Mouse (Mus musculus) gastrocnemius, adult 18-20 months (tissue): Measurements from ENCODE around the gene Cyp2t4. TPM values are rescaled to one million over a fixed set of nuclear protein-coding genes. Genes with fewer than 3 reads are reported as not detected.

Experiments
- DNase-seq: peaks from one replicate; pipeline ENCODE4 v3.0.0; 2021; ENCODE audit warnings: low spot score
- long read RNA-seq, 2 experiments: library from polyadenylated mRNA; stranded (forward); transcript quantifications; one replicate each; pipeline ENCODE4 v2.0.0; 2021
- total RNA-seq, 2 experiments: library from RNA; stranded (reverse); gene quantifications; 2 replicates each; pipeline ENCODE4 v1.2.3; 2021

The Cyp2t4 gene
- total RNA-seq: not detected
- long read RNA-seq, experiment 1: 0 reads
- long read RNA-seq, experiment 2: 0 reads

- peak; percentile 55 for DNase-seq
These were observed at the start of gene Cyp2t4 for GRCm38 (mm10) chr7:27153205-27153764. Gene Cyp2t4, plus strand, starts transcription at chr7:27153714.

DNA sequence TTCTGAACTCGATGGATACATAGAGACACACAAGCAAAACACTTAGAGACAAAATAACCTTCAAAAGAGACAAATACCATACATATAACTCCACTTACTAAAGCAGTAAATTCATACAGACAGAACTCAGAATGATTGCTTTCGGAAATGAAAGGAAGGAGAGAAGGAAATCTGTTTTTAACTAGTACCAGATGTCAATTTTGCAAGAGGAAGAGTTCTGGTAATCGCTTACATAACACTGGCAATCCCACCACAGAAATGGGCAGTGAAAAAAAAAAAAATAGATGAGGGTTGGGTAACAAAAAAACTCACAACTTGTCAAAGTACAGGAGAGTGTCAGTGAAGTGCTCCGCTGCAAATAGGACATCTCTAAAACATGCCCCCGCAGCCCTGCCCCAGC lies 48.6 kb upstream of the Cyp2t4 start:
- no peak for DNase-seq

DNA sequence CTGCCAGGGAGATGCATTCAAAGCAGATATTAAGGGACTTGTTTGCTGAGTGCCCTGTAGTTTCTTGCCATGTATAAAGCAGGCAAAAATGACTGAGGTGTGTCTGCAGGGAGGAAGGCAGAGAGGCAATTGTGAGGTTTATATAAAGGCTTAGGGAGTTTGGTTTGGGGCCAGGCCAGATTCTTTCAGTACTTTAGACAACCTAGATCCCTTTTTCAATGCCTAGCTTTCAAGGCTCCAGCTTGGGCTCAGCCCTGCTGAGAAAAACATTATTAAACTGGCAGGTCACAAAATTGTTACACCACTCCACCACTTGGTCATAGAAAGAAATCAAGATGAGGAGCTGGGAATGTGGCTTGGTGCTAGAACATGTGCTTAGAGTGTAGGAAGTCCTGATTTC lies 43.2 kb upstream of the Cyp2t4 start:
- no peak for DNase-seq

DNA sequence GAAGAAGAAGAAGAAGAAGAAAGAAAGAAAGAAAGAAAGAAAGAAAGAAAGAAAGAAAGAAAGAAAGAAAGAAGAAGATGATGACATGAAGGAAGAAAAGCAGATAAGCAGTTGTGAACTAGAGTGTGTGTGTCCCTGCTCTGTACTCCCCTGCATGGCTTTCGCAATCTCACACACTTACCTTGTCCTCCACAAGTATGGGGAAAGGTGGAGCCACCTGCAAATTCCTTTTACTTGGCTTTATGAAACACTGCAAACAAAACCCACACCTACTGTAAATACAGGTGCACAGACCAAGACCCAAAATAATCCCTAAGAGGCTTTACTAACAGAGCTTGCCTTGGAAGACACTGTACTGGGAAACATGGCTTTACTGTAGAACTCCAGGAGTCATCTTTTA lies 42.5 kb upstream of the Cyp2t4 start:
- no peak for DNase-seq

DNA sequence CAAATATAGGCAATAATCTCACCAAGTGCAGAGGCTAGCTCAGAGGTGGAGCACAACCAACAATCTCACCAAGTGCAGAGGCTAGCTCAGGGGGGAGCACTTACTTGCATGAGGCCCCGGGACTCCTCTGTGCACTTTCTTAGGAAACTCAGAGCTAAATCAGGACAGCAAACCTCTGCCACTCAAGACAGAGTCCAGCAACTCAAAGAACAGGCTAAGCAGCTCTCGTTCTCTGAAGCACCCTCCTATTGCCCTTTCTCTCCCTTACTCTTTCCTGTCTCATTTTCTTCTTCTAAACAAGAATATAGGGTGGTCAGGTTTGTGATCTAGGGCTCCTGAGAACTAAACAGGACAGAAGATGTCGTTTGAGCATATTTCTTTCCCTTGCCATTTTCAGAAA lies 41.5 kb upstream of the Cyp2t4 start:
- no peak for DNase-seq

DNA sequence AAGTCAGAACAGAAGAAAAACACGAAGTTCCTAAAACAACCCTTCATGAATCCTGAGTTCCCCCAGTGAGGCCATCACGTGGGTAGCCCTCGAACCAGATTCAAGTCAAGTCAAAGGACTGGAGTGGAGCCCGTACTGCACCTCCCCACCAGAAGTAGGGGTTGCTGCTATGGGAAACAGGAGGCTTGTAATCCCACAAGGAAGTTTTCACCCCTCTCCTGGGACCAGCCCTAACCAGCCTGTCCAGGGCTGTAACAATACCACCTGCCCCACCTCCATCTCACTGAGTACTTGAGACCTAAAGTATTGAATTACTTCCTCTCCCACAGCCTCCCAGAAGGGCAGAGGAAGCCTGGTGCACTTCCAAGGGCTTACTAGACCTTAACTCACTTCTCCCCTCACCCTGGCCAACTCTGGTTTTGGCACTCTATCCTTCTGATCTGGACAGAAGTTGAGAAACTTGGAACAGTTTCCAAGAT lies 35.4 kb upstream of the Cyp2t4 start:
- peak; percentile 71 for DNase-seq

DNA sequence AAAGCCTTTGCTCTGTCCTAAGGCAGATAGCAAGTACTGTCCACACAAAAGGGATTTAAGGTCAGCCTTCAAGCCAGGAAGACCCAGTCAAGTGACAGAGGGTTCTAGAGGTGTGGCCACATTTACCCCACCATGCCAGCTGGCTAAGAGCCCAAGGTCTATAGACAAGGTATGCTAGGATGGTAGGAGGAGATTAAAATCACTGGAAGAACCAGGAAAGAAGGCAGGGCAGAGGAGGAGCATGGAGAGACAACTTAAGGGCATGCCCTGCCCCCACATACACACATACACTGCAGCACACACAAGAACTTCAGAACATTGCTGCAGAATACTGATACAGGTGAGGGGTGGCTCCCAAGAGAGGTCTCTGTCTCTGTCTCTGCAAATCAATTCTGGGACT lies 33.8 kb upstream of the Cyp2t4 start, which contains the start of gene Cyp2f2:
Gene Cyp2f2 (plus strand): TSS at position 234 of the 400 bp plus-strand sequence.
- no peak for DNase-seq

DNA sequence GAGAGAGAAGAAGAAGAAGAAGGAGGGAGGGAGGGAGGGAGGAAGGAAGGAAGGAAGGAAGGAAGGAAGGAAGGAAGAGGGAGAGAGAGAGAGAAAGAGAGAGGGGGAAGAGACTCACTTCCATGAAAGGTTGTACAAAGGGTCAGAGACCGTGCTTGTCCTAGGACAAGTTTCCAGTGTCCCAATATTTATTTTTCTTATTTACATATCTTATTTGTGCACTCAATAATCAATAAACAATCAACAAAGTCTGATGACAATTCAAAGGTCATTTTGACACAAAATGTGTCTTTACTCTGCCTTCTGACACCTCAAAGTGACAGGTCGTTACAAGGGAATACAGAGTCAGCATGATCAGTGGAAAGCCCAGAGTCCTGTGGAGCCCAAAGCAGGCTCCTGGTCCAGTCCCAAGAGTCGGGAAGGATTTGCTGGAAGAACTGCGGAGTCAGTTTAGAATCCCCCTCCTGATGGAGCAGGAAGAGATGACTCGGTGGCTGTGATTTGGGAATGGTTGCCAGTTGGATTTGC lies 29.1 kb upstream of the Cyp2t4 start:
- no peak for DNase-seq

GRCm38 (mm10) chr7:27124969-27125368 lies 28.5 kb upstream of the Cyp2t4 start:
- DNase-seq: no peak

DNA sequence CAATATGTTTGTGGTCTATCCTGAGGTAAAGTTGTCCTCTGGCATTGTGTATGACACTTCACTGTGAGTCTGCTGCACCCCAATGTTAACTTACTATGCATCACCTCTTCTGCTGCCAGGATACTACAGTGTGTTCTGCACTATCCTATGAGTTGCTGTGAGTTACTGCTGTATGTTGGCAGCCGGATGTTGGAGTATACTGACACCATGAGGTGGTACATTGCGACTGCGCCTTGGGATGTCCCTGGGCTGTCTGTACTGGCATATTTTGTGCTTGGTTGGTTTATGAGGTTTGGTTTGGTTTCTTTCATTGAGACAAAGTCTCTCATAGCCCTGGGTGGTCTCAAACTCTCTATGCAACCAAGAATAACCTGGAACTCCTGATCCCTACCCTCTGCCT lies 25.4 kb upstream of the Cyp2t4 start:
- peak; percentile 31 for DNase-seq

DNA sequence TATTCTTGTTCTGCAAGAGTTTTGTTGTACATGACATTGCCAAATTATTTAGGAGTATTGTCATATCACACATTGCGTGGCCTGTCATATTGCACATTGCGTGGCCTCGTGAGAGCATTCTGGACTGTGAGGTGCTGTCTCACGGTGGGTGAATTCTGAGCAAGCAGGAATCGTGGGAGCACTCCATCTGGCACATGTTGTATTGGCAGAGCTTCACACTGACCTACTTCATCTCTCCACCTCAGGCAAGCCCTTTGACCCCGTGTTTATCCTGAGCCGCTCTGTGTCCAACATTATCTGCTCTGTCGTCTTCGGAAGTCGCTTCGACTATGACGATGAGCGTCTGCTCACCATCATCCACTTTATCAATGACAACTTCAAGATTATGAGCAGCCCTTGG lies 24.6 kb upstream of the Cyp2t4 start:
- no peak for DNase-seq

GRCm38 (mm10) chr7:27129811-27130210 lies 23.7 kb upstream of the Cyp2t4 start:
- no peak for DNase-seq

GRCm38 (mm10) chr7:27130521-27131370 lies 22.8 kb upstream of the Cyp2t4 start:
- DNase-seq: no peak

DNA sequence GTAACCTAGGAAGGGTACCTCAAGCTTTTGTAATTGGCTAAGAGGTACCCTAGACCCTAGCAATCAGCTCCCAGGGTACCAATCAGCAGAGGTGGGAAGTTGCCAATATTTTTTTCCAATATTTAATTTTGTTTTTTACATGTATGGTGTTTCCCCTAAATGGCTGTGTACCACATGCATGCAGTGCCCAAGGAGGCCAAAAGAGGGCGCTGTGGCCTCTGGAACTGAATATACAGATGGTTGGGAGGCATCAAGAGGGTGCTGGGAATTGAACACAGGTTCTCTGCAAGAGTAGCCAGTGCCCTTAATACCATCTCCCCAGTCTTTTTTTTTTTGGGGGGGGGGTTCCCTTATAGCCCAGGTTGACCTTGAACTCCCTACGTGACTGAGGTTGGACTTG lies 22.1 kb upstream of the Cyp2t4 start:
- no peak for DNase-seq

DNA sequence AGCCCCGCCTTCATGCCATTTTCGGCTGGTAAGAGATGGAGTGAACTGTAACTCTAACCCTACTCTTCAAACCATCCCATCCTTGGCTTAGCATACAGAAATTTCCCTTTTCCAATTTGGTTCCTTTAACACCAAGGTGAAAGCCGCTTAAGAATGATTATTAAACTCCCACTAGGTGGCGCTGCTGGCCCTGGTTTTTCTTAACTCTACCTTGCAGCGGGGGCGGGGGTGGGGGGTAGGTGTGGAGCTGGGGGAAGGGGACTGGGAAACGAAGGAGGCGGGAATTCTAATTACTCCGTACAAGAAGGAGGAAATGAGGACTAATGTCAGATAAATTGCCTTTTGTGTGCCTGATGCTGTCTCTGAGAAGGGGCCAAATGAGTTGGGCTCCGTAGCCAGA lies 20.9 kb upstream of the Cyp2t4 start:
- DNase-seq: peak; percentile 55

- DNase-seq: no peak
These were observed 20.4 kb upstream of the Cyp2t4 start for GRCm38 (mm10) chr7:27133156-27133555.

DNA sequence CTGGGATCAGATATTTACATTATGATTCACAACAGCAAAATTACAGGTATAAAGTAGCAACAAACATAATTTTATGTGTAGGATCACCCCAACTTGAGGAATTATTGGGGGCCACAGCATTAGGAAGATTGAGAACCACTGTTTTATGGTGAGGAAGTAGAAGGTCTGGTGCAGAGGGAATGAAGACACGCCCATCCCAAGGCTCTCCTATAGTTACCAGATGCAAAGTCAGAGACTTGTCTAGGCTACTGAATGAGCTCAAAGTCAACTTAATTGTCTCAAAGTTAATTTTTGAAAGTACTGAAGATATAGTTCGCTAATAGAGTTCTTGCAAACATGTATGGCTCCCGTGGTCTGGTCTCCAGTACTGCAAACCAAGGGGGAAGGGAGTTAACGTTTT lies 19.8 kb upstream of the Cyp2t4 start:
- no peak for DNase-seq

DNA sequence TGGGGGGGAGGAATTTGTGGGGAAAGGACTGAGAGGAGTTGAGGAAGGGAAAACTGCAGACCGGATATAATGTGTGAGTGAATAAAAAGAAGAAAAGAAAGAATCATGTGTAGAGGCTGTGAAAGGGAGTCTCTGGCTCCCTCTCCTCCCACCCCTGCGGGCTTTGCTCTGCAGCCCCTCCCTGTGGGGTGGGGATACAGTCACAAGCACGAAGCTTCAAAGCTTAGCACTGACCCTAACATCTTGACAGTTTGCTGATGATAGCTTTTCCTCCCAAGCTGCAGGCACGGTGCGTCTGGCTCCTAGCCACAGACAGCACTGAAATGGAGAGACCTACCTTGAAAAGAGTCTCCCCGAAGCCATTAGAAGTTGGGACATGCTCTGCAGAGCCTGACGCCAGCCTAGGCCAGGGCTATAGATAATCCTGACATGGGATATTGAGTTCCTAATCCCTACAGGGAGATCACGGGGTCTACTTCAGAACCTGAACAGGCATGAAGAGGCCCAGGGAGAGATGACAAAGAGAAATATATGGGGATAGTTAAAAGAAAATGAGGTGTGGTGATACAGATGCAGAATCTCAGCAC lies 17.0 kb upstream of the Cyp2t4 start:
- no peak for DNase-seq

- DNase-seq: no peak
These were observed 2.5 kb downstream of the Cyp2t4 start for GRCm38 (mm10) chr7:27156005-27156404.

DNA sequence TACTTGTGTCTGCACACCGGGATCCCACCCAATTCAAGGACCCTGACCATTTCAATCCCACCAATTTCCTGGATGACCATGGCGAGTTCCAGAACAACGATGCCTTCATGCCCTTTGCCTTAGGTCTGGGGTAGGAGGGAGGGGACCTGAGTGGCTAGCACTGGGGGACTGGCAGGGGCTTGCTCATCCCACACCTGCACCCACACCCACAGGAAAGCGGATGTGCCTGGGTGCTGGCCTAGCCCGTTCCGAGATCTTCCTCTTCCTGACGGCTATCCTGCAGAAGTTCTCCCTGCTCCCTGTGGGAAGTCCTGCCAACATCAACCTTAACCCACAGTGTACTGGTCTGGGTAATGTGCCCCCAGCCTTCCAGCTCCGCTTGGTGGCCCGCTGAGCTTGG lies 4.7 kb downstream of the Cyp2t4 start:
- no peak for DNase-seq

GRCm38 (mm10) chr7:27159256-27159655 lies 5.7 kb downstream of the Cyp2t4 start:
- DNase-seq: no peak

DNA sequence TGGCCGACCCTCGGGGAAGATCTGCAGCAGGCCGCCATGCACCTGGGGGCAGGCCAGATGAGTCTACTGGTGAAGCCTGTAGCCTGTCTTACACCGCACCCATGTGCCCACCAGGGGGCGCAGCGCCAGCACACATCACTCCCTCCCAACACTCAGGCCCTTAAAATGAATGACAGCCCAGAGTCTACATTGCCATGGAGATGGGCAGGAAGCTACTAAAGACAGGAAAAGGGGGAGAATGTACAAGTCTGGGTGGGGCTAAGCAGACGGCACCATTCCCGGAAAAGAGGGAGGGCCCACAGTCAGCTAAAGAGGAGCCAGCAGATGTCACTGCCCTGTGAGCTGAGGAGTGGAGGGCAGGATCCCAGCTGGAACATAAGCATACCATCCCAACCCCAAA lies 6.4 kb downstream of the Cyp2t4 start:
- DNase-seq: peak; percentile 85
